Mouse (Mus musculus): ENCODE results near the gene Klhl12.
"Not testable (repeated sequence)": the region's sequence is repeated elsewhere in the genome, so short reads cannot be mapped to it uniquely, and the experiment has no call there.

Klhl12 gene

DNA sequence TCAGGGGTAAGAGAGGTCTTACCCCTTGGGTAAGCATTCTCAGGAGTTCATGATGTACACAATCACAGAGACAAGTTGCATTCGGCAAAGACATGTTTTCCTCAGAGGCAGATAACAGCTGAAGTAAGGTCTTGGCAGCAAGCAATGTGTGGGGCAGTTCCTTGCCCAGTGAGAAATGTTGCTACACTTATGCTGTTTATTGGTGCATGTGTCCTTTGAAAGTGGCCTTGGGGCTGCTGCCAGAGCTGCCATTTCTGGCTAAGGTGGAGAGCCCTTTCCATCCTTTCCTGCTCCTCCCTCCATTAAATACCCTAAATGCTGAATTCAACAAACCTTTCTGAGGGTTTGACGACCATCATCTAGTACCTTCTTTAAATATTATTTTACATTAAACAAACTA is 9.9 kb upstream of the Klhl12 start:
- ATAC-seq (ENCODE audit: insufficient number of reproducible peaks, low FRiP score, low TSS enrichment), result no peak

DNA sequence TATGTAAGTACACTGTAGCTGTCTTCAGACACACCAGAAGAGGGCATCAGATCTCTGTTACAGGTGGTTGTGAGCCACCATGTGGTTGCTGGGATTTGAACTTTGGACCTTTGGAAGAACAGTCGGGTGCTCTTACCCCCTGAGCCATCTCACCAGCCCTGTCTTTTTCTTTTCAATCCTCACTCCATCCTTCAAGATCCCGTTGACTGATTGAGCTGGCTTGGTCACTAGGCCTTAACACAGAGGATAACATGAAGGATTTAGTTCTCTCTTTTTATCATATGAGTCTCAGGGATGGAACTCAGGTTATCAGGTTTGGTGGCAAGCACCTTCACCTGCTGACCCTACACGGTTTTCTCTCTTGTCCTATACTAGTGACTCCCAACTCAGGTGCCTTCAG is 6.8 kb upstream of the Klhl12 start:
- not testable (repeated sequence) for ATAC-seq (ENCODE audit: insufficient number of reproducible peaks, low FRiP score, low TSS enrichment)

DNA sequence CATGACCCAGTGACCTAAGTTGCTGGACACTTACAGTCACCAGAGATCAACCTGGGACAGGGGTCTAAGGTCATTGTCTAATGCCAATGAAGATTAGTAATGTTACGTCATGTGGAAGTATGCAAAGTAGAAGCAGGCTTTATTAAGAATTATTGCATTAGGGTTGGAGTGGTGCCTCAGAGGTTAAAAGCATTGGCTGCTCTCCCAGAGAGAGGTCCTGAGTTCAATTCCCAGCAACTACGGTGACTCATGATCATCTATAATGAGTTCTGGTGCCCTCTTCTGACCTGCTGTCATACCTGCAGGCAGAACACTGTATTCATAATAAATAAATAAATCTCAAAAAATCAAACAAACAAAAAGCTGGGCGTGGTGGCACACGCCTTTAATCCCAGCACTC is 5.1 kb upstream of the Klhl12 start:
- no peak for ATAC-seq (ENCODE audit: insufficient number of reproducible peaks, low FRiP score, low TSS enrichment)

DNA sequence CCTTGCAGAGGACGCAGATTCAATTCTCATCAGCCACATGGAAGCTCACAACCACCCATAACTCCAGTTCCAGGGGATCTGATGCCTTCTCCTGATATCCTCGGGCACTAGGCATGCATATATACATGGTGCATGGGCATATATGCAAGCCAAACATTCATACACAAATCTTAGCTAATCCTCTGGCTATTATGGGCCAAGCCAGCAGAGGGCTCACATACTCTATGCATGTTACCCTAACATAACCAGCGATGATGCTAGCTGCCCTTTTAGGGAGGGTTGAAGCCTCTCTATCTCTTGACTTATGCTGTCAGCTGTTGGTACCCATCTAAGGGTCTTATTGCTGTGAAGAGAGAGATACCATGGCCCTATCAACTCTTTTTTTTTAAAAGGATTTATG is 4.3 kb upstream of the Klhl12 start:
- ATAC-seq (ENCODE audit: insufficient number of reproducible peaks, low FRiP score, low TSS enrichment), result no peak

DNA sequence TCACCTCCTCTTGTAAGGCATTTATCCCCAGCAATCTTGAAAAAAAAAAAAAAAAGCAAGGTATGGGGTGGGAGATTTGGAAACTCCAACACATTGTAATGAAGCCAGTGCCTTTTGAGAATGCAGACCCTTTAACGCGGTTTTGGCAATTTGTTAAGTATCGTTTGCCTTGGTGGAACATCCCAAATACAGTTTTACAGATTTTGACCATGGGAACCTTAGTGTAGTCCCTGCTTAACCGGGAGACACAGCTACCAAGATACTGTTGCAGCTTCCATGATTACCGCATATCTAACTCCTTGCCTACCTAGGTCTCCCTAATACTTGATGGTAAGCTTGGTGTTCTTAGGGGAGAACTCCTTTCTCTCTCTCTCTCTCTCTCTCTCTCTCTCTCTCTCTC is 729 bp downstream of the Klhl12 start:
- no peak for ATAC-seq (ENCODE audit: insufficient number of reproducible peaks, low FRiP score, low TSS enrichment)

DNA sequence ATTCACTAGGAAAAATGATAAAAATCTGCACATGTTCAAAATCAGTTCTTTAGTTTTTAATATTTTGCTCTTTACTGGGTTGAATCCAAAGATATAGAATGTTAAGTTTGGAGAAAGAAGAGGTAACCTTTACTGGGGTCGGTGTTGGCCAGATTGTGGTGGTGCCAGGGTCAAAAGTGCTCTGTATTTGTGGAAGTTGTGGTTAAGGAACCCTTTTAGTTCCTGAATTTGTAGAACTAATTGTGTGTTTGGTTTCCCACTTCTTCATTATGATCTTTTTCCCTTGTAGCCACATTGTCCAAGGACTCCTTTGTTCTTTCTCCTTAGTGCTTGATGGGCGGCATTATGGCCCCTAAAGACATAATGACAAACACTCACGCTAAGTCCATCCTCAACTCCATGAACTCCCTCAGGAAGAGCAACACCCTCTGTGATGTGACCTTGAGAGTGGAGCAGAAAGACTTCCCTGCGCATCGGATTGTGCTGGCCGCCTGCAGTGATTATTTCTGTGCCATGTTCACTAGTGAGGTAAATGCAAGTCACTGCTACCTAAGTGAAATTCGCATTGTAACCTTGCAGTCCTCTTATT is 2.9 kb downstream of the Klhl12 start:
- ATAC-seq (ENCODE audit: insufficient number of reproducible peaks, low FRiP score, low TSS enrichment), result no peak

DNA sequence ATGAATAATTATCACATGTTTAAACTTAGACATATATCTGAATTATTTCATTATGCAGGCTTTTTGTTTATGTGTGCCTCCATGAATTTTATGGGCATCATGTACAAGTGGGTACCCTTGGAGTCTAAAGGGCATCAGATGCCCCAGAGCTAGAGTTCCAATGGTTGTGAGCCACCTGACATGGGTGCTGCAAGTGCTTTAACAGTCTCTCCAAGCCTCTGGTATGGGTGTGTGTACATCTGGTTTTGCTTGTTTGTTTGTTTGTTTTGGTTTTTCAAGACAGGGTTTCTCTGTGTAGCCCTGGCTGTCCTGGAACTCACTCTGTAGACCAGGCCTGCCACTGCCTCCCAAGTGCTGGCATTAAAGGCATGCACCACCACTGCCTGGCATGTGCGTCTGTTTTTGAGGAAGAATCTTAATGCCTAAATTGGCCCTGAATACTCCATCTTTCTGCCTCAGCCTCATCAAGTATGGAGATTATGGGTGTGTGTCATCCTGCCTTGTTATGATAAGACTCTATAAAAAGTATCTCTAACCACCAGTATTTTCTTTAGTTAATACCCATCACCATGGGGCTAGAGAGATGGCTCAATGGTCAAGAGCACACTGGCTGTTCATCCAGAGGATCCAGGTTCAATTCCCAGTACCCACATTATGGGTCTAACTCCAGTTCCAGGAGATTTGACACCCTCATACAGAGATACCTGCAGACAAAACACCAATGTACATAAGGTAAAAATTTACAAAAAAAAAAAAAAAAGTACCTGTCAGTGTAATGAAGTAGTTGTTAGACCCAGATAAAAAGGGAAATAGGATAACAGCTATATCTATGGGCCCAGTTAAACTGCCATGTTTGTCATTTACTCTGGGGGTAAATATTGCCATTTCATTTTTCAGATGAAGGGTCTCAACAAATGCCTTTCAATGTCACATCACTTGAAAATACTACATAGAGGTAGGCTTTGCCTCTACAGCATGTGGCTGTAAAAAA is 5.3 kb downstream of the Klhl12 start:
- ATAC-seq (ENCODE audit: insufficient number of reproducible peaks, low FRiP score, low TSS enrichment), result no peak

DNA sequence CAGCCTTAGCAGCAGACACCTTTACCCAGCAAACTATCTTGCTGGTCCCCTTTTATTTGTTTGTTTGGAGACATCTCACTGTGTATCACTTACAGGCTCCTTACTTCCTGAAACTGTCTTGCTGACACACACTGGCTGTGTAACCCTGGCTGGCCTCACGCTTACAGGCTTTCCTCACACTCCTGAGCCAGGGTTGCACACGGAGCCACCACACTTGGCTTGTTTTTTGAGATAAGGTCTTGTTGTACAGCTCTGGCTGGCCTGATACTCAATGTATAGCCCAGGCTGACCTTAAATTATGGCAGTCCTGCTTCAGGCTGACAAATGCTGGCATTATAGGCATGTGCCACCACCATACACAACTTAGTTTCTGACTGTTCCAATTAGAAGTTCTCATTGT is 29.3 kb downstream of the Klhl12 start:
- ATAC-seq (ENCODE audit: insufficient number of reproducible peaks, low FRiP score, low TSS enrichment), result no peak

DNA sequence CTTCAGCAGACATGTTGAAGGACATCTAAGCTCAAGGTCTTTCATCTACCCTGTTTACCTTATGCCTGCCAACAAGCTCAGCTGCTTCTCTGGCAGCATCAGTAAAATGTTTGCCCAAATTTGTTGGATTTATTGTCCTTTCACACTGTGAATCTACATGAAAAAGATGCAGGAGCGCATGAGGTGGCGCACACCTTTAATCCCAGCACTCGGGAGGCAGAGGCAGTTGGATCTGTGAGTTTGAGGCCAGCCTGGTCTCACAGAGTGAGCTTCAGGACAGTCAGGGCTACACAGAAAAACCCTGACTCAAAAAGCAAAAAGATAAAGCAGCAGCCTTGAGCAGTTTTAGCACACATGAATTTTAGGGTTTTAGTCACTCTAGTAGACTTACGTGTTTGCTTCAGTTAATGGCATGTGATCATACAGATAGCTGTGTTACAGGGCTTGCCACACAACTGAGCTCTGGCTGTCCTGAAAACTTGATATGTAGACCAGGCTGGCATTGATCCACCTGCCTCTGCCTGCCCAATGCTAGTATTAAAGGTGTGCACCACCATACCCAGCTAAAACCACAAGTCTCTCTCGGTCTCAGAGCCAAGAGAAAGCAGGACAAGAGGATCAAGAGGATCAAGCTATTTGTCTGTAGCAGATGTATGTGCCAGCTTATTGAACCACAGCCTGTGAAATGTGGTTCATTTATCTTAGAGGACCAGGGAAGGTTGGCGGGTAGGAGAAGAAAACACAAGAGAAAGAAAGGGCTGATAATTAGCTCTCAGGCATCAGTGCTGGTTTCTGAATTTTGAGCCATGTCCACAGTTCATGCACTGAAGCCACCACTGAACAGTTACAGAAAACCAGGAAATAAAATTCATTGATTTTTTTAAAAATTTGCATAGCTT is 35.8 kb downstream of the Klhl12 start:
- ATAC-seq (ENCODE audit: insufficient number of reproducible peaks, low FRiP score, low TSS enrichment), result no peak

DNA sequence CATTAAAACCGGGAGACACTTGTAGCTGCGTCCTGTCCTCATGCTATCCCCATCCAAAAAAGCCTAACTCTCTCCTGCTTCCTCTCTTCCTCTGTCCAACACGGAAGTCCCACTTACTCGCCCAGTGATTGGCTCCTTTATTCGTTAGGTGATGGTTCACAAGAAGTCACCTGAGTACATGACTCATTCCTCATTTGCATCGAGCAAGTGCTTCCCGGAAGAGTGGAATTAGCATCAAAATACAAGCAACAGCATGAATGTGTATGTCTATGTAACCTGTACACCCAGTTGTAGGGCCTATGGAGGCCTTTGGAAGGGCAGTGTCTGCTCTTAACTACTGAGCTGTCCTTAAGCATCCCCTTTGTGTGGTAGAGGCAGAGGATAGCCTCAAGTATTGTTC is 36.9 kb downstream of the Klhl12 start:
- ATAC-seq (ENCODE audit: insufficient number of reproducible peaks, low FRiP score, low TSS enrichment), result no peak

DNA sequence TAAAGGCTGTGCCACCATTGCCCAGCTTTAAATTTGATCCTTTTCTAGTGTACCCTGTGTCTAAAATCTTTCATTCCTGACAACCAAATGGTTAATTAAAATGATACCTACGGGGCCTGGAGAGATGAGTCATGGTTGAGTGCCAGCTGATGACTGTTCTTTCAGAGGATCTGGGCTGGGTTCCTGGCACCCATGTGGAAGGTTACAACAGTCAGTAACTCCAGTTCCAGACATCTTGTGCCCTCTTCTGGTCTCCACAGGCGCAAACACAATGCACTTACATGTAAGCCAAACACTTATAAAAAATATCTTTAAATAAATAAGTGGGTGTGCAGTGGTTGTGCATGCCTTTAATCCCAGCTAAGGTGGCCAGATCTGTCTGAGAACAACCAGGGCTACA is 38.2 kb downstream of the Klhl12 start:
- ATAC-seq (ENCODE audit: insufficient number of reproducible peaks, low FRiP score, low TSS enrichment), result no peak

DNA sequence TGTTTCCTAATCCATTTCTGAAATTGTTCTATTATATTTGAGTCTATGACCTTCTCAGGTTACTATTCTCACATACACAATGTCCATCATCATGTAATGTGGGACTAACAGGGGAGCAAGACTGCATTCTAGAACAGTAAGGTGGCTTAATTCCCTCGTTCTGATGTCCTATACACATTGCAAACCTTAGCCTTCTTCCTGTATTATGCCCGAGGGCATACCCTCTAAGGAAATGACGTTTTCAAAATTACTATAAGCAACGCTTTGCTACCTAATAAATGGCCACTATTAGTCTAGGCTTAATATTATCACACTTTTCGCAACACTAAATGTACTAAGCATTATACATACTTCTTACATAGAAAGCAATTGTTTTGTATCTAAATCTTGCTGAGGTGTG is 38.6 kb downstream of the Klhl12 start:
- ATAC-seq (ENCODE audit: insufficient number of reproducible peaks, low FRiP score, low TSS enrichment), result no peak

DNA sequence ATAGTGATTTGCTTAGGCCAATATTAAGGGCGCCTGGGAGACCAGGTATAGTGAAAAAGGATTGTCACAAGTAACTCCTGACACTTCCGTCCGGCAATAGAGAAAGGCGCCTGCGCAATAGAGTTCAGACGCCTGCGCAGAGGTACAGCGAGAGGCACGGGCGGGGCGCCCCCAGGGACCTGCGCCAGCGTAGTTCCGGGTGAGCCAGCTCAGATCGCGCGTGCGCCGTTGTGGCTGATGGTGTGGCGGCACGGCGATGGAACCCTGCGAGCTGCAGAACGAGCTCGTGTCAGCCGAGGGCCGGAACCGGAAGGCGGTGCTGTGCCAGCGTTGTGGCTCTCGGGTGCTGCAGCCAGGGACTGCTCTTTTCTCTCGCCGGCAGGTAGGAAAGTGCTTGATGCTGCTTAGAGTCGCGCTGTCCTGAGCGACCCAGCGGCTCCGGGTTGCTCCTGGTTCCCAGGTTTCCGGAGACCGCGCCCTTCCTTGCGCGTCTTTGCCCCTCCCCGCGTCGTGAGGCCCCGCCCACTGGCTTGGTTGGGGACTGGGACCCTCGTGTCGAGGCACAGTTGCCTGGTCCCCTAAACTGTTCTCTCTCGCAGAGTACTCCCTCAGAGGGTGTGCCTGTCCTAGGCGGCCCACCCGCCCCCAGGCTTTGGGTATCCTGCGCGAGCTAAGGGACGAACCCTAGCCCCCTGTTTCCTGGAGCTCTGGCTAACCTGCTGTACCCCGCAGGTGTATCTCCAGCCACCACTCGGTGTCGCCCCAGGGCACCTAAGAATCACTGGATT is 39.3 kb downstream of the Klhl12 start, which contains the start of gene Rabif:
TSS of gene Rabif (plus strand) at position 221 of the 788 bp plus-strand sequence.
- ATAC-seq (ENCODE audit: insufficient number of reproducible peaks, low FRiP score, low TSS enrichment), result peak; percentile 97

DNA sequence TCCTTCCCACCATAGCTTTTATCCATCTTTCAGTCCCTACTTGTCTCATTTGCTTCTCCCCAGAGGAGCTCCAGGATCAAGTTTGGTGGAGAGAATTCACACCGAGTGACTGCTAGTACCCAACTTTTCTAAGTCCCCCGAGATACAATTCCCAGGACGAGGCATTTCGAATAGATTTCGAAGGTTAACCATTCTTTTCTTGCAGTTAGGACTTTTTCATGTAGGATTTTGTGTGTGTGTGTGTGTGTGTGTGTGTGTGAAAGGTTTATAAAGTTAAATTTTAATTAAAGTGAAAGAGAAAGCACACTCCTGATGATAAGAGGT is 39.8 kb downstream of the Klhl12 start:
- ATAC-seq (ENCODE audit: insufficient number of reproducible peaks, low FRiP score, low TSS enrichment), result no peak

DNA sequence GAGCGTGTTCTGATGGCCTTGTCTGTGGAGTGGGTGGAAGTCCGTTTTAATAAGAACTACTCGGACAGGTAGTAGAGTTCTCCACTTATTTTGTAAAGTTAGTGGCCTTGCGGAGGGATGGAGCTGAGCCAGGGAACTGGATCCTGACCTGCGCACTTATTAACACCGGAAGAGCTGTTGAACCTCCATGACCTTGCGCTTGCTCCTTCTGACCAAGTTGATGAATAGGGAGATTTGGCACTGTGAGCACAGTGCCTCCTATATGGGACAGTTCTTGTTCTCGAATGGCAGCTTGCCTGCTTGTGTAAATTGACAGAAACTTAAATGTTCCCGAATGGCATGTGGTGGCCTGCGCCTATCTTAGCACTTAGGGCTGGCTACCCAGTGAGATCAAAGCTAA is 40.7 kb downstream of the Klhl12 start:
- no peak for ATAC-seq (ENCODE audit: insufficient number of reproducible peaks, low FRiP score, low TSS enrichment)

DNA sequence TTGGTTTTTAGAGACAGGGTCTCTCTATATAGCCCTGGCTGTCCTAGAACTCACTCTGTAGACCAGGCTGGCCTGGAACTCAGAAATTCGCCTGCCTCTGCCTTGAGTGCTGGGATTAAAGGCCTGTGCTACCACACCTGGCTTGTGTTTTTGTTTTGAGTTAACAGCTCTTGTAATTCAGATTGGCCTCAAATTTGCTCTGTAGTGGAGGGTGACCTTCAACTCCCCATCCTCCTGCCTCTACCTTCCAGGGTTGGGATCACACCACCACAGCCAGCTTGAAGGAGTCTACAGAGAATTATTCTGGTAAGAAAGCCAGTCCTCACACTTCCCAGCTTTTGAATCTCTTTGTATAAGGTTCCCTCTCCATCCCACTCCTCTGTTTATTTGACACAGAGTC is 45.6 kb downstream of the Klhl12 start:
- no peak for ATAC-seq (ENCODE audit: insufficient number of reproducible peaks, low FRiP score, low TSS enrichment)

DNA sequence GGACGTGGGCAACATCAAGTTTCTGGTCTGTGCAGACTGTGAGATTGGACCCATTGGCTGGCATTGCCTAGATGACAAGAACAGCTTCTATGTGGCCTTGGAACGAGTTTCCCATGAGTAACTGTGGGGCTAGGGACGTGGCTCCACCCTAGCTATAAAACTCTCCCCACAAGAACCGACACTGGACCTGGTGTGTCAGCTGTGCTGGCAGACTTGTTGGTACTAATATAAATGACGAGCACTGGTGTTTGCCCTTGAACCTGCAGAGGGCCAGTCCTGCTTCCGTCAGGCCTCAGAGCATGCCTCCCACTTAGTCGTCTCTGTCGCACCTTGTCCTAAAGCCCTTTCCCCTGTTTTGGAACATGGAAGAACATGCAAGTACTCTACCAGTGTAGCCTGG is 50.9 kb downstream of the Klhl12 start:
- ATAC-seq (ENCODE audit: insufficient number of reproducible peaks, low FRiP score, low TSS enrichment), result no peak

DNA sequence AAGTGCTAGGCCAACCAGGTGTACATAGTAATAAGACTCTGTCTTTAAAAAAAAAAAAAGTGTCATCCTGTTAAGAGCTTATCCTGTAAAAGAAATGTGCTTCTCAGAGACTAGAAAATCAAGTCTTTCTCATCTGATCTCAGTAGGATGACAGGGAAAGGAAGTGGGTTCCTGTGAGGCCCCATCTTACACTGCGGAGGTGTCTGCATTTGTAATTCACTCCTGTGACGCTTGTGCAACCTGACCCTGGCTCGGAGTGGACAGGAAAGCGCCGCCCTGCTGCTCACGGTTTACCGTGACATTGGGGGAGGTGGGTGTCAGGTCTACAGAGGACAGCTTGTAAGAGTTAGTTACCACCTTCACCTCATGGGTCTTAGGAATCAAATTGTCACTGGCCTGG is 54.7 kb downstream of the Klhl12 start:
- no peak for ATAC-seq (ENCODE audit: insufficient number of reproducible peaks, low FRiP score, low TSS enrichment)

DNA sequence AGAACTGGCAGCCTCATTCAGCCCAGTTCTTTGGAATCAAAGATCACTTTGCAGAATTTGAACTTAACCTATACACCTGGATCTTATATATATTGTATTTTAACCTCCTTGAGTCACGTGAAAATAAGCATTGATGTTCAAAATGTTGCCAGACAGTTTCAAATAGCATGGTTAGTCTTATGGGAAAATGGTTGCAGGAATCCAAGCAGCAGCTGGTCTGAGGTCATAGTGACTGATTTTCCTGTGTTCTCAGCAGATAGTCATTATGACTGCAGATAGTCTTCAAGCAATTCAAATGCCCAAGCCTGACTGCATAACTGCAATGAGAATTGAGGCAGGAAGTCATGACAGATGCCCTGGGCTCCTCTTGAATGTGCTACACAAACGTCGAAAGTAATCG is 56.9 kb downstream of the Klhl12 start:
- no peak for ATAC-seq (ENCODE audit: insufficient number of reproducible peaks, low FRiP score, low TSS enrichment)

DNA sequence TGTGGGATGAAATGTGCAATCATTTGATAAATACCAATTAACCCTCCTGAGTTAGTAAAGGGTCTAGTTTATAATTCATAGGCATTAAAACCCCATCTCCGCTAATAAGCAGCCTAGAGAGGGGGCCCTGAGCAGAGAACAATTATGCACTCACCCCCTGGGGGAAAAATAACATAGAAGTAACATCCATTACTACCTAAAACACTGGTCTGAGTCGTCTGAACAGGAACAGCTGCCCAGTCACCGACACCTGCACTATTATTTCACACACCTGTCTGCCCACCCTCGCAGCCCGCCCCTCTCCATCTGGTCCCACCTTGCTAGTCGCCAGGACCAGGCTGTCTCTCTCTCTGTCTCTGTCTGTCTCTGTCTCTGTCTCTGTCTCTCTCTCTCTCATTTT is 57.3 kb downstream of the Klhl12 start:
- no peak for ATAC-seq (ENCODE audit: insufficient number of reproducible peaks, low FRiP score, low TSS enrichment)

Data from cerebellum, adult (tissue).